Mouse (Mus musculus) myocyte (in vitro differentiated cells): Measurements from ENCODE around the gene Smurf2. TPM values are rescaled to one million over a fixed set of nuclear protein-coding genes. Genes with fewer than 3 reads are reported as not detected.
"Not testable (repeated sequence)": the region's sequence is repeated elsewhere in the genome, so short reads cannot be mapped to it uniquely, and the experiment has no call there.

Source experiments
- H3K27me3 ChIP-seq: one replicate; pipeline ENCODE4 v1.6.1; 2011; ENCODE audit not compliant: control insufficient read depth, insufficient read depth, insufficient read length
- H3K36me3 ChIP-seq: one replicate; pipeline ENCODE4 v1.6.1; 2011; ENCODE audit not compliant: control insufficient read depth, insufficient read depth
- H3K4me2 ChIP-seq: one replicate; pipeline ENCODE4 v1.6.1; 2011; ENCODE audit warnings: low read depth, control low read depth
- H3K4me3 ChIP-seq: one replicate; pipeline ENCODE4 v1.5.1; 2011; ENCODE audit warnings: mild to moderate bottlenecking, control low read depth, moderate library complexity
- H3K79me2 ChIP-seq: one replicate; pipeline ENCODE4 v1.6.1; 2011; ENCODE audit not compliant: control insufficient read depth, insufficient read depth
- H3ac ChIP-seq: one replicate; pipeline ENCODE4 v1.6.1; 2011; ENCODE audit not compliant: control insufficient read depth, insufficient read length
- CEBPB ChIP-seq: IDR thresholded peaks from 2 replicates; pipeline ENCODE4 v1.6.1; 2011; ENCODE audit warnings: mild to moderate bottlenecking, moderate library complexity; ENCODE audit not compliant: poor library complexity, insufficient read depth, severe bottlenecking
- E2F4 ChIP-seq: IDR thresholded peaks from one replicate; pipeline ENCODE4 v1.6.1; 2011; ENCODE audit warnings: mild to moderate bottlenecking, control low read depth, moderate library complexity; ENCODE audit not compliant: insufficient read depth
- MAX ChIP-seq: IDR thresholded peaks from one replicate; pipeline ENCODE4 v1.6.1; 2011; ENCODE audit warnings: low read depth, mild to moderate bottlenecking, control low read depth
- MYOD1 ChIP-seq, 3 experiments: IDR thresholded peaks; one replicate each; pipeline ENCODE4 v1.6.1; 2011; ENCODE audit warnings: control low read depth in 2 of 3, low read depth in 2 of 3, mild to moderate bottlenecking in 2 of 3, moderate library complexity in 1 of 3; ENCODE audit not compliant: insufficient read length in 2 of 3, control insufficient read depth in 1 of 3
- MYOG ChIP-seq, 3 experiments: IDR thresholded peaks; one replicate each; pipeline ENCODE4 v1.6.1; 2011; ENCODE audit warnings: control low read depth in 2 of 3, low read depth in 2 of 3, mild to moderate bottlenecking in 2 of 3; ENCODE audit not compliant: insufficient read length in 2 of 3, control insufficient read depth in 1 of 3, insufficient read depth in 1 of 3
- POLR2A ChIP-seq: IDR thresholded peaks from one replicate; pipeline ENCODE4 v1.6.1; 2011; ENCODE audit warnings: low read depth, mild to moderate bottlenecking, control low read depth, moderate library complexity; ENCODE audit not compliant: insufficient read length
- POLR2AphosphoS2 ChIP-seq: IDR thresholded peaks from one replicate; pipeline ENCODE4 v1.6.1; 2011; ENCODE audit warnings: low read depth, control low read depth; ENCODE audit not compliant: insufficient read length
- REST ChIP-seq: IDR thresholded peaks from one replicate; pipeline ENCODE4 v1.6.1; 2011; ENCODE audit warnings: mild to moderate bottlenecking, control low read depth, moderate library complexity; ENCODE audit not compliant: insufficient read depth, insufficient read length
- SRF ChIP-seq: IDR thresholded peaks from one replicate; pipeline ENCODE4 v1.6.1; 2011; ENCODE audit warnings: low read depth; ENCODE audit not compliant: control insufficient read depth, insufficient read length
- TCF12 ChIP-seq: IDR thresholded peaks from one replicate; pipeline ENCODE4 v1.6.1; 2011; ENCODE audit warnings: mild to moderate bottlenecking, control low read depth; ENCODE audit not compliant: poor library complexity, insufficient read depth, severe bottlenecking
- TCF3 ChIP-seq: IDR thresholded peaks from one replicate; pipeline ENCODE4 v1.6.1; 2011; ENCODE audit warnings: low read depth, control low read depth; ENCODE audit not compliant: insufficient read length
- USF1 ChIP-seq: IDR thresholded peaks from one replicate; pipeline ENCODE4 v1.6.1; 2011; ENCODE audit warnings: low read depth, mild to moderate bottlenecking, control low read depth, moderate library complexity
- polyA plus RNA-seq: library from polyadenylated mRNA; unstranded; fragments of >200 nt; fragmentation: generic; extraction: Trizol; gene quantifications from one replicate; pipeline ENCODE4 v1.2.1, GENCODE M21; 2012; ENCODE audit warnings: missing spikeins

Smurf2 gene
- polyA plus RNA-seq, 1 experiment, result 11.5 TPM

- no peaks in the 10 kb centered on the region for H3K79me2 ChIP-seq
- no peak for TF ChIP-seq MYOD1 (IDR thresholded peaks at IDR 0.05; ENCODE audit: control insufficient read depth in 1 of 3, insufficient read length in 2 of 3, low read depth in 2 of 3)
- no peak for TF ChIP-seq CEBPB
- no peak for TF ChIP-seq E2F4
- TF ChIP-seq USF1, result no peak
- TF ChIP-seq POLR2A, result no peak
- TF ChIP-seq MAX, result no peak
- TF ChIP-seq SRF, result no peak
- TF ChIP-seq POLR2AphosphoS2, result no peak
- TF ChIP-seq TCF12, result no peak
- TF ChIP-seq MYOG (IDR thresholded peaks at IDR 0.05; ENCODE audit: control insufficient read depth in 1 of 3, insufficient read depth in 1 of 3, insufficient read length in 2 of 3, low read depth in 2 of 3), result no peak
- TF ChIP-seq REST, result no peak
- TF ChIP-seq TCF3, result no peak
- H3K4me3 ChIP-seq, result no peak overlapping the region
- H3ac ChIP-seq, result no peak overlapping the region
- no peaks in the 10 kb centered on the region for H3K27me3 ChIP-seq
- no peak overlapping the region for H3K4me2 ChIP-seq
- H3K36me3 ChIP-seq, result peaks cover 53% of the 10 kb centered on the region
These were observed 104.8 kb downstream of the Smurf2 start for GRCm38 (mm10) chr11:106815761-106816160.

DNA sequence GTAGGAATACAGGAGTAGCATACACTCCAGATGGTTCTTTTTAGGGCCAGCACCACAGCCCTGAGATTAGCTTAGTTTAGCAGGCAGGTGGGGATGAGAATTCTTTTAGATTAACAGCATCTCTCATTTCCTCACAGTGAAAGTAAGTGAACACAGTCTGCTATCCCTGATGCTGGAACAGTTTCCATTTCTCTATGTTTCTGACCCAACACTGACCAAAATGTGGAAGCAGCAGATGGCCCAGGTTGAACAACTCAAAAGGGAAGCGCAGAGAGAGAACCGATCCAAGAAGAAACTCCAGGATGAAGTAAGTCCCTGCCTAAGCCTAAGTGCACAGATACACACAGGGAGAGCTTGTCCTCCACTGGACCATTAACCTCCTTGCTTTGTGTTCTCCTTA lies 105.2 kb downstream of the Smurf2 start:
- Histone ChIP-seq H3K4me2 (no peak overlapping the region), H3K79me2 (no peaks in the 10 kb centered on the region)
- no peak for TF ChIP-seq SRF
- TF ChIP-seq TCF12, result no peak
- no peak for TF ChIP-seq MAX
- no peak for TF ChIP-seq MYOG (IDR thresholded peaks at IDR 0.05; ENCODE audit: control insufficient read depth in 1 of 3, insufficient read depth in 1 of 3, insufficient read length in 2 of 3, low read depth in 2 of 3)
- no peak for TF ChIP-seq MYOD1 (IDR thresholded peaks at IDR 0.05; ENCODE audit: control insufficient read depth in 1 of 3, insufficient read length in 2 of 3, low read depth in 2 of 3)
- no peak for TF ChIP-seq REST
- no peak for TF ChIP-seq TCF3
- no peak for TF ChIP-seq USF1

DNA sequence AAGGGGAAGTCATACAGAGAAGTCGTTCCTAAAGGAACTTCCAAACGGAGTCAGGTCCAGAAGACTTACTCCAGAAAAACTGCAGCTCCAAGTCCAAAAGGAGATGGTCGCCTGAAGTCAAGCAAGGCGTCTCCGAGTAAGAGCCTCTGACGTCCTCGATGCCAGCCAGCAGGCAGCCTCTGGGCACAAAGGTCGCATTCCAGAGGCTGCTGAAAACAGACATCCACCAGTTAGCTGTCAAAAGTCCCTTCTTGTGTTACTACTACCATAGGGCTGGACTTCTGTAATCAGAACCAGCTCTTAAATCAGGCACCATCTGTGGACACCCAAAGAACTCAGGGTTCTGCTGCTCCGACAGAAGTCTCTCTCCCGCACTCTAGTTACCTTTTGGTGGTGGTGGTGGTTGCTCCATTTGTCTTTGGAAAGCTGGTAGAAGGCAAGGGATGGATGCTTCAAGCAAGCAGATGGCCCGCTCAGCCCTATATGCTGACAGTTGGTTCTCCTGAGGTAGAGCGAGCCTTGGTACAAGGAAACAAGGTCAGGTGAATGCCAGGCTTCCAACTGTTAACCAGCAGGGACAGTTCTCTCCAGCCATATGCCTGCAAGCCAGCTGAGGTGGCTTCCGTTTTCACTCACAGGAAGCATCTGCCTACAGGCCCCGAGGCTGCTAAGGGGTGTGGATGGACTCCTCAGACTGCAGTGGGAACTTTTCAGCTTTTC lies 105.8 kb downstream of the Smurf2 start:
- no peak overlapping the region for H3K4me3 ChIP-seq
- TF ChIP-seq USF1, result no peak
- TF ChIP-seq REST, result no peak
- TF ChIP-seq CEBPB, result no peak
- no peak for TF ChIP-seq POLR2A
- TF ChIP-seq POLR2AphosphoS2, result no peak

More for the DNA sequence above, 105.2 kb downstream of the Smurf2 start:
- Histone ChIP-seq H3K27me3 (no peaks in the 10 kb centered on the region), H3K4me3 (no peak overlapping the region), H3K36me3 (peaks cover 52% of the 10 kb centered on the region), H3ac (no peak overlapping the region)

GRCm38 (mm10) chr11:106812410-106813136 lies 107.9 kb downstream of the Smurf2 start:
- TF ChIP-seq REST (no peak), TCF12 (no peak), POLR2A (no peak), MYOG (IDR thresholded peaks at IDR 0.05; ENCODE audit: control insufficient read depth in 1 of 3, insufficient read depth in 1 of 3, insufficient read length in 2 of 3, low read depth in 2 of 3) (no peak)
- Histone ChIP-seq H3K79me2 (no peaks in the 10 kb centered on the region), H3K27me3 (no peaks in the 10 kb centered on the region), H3ac (no peak overlapping the region), H3K4me2 (no peak overlapping the region), H3K4me3 (no peak overlapping the region), H3K36me3 (peaks cover 34% of the 10 kb centered on the region)

More for the DNA sequence above, 105.8 kb downstream of the Smurf2 start:
- H3K36me3 ChIP-seq, result peaks cover 50% of the 10 kb centered on the region
- H3K27me3 ChIP-seq, result no peaks in the 10 kb centered on the region
- no peak overlapping the region for H3ac ChIP-seq
- no peak overlapping the region for H3K4me2 ChIP-seq
- H3K79me2 ChIP-seq, result no peaks in the 10 kb centered on the region

GRCm38 (mm10) chr11:106807442-106807841 lies 113.1 kb downstream of the Smurf2 start:
- H3K4me3 ChIP-seq, H3K79me2 ChIP-seq, H3ac ChIP-seq, H3K27me3 ChIP-seq, H3K36me3 ChIP-seq, H3K4me2 ChIP-seq: not testable (repeated sequence)
